Mouse (Mus musculus) CH12.LX (cell line): Measurements from ENCODE around the gene Npr1. TPM values are rescaled to one million over a fixed set of nuclear protein-coding genes. Genes with fewer than 3 reads are reported as not detected.

Experiments used
- DNase-seq: peaks from one replicate; pipeline ENCODE4 v3.0.0-alpha.2; 2013; ENCODE audit errors: extremely low read depth
- H3K27ac ChIP-seq: 2 replicates; pipeline ENCODE4 v1.5.1; 2012; ENCODE audit warnings: low read depth, mild to moderate bottlenecking, control low read depth, moderate library complexity; ENCODE audit not compliant: insufficient read depth
- H3K27me3 ChIP-seq: replicated peaks from 2 replicates; pipeline ENCODE3; 2012; ENCODE audit warnings: inconsistent platforms
- H3K36me3 ChIP-seq, 2 experiments: replicated peaks in 1 of 2; 2 replicates each; pipeline versions ENCODE3 to v1.6.1; 2012; ENCODE audit warnings: inconsistent platforms in 1 of 2, low read length in 1 of 2, mild to moderate bottlenecking in 1 of 2, mixed read lengths in 1 of 2, moderate library complexity in 1 of 2; ENCODE audit not compliant: control insufficient read depth in 1 of 2, insufficient read depth in 1 of 2
- H3K4me1 ChIP-seq, 2 experiments: 2 replicates each; pipeline ENCODE4 v1.6.1; 2012; ENCODE audit warnings: inconsistent platforms in 1 of 2, moderate library complexity in 1 of 2; ENCODE audit not compliant: insufficient read depth in 2 of 2, control insufficient read depth in 1 of 2
- H3K4me2 ChIP-seq: 2 replicates; pipeline ENCODE4 v1.6.1; 2012; ENCODE audit warnings: low read depth, mild to moderate bottlenecking, control low read depth; ENCODE audit not compliant: poor library complexity, insufficient read depth, severe bottlenecking
- H3K4me3 ChIP-seq, 3 experiments: fragments of 150-350 bp in 1 of 3; sonication (generic) in 1 of 3; replicated peaks in 1 of 3; 2 replicates each; pipeline versions ENCODE3 to v1.5.1; 2011 to 2012; ENCODE audit warnings: low read depth in 2 of 3, low read length in 2 of 3, mild to moderate bottlenecking in 2 of 3, moderate library complexity in 2 of 3, control low read depth in 1 of 3, improper control_type of control experiment in 1 of 3, inconsistent platforms in 1 of 3, mixed read lengths in 1 of 3; ENCODE audit not compliant: poor library complexity in 1 of 3
- H3K79me2 ChIP-seq: replicated peaks from 2 replicates; pipeline ENCODE4 v1.6.1; 2012; ENCODE audit warnings: mild to moderate bottlenecking, moderate library complexity; ENCODE audit not compliant: control insufficient read depth, poor library complexity, insufficient read depth, severe bottlenecking; ENCODE audit errors: extremely low read depth
- H3K9ac ChIP-seq: 2 replicates; pipeline ENCODE4 v1.6.1; 2012; ENCODE audit warnings: low read depth, mild to moderate bottlenecking, control low read depth, moderate library complexity; ENCODE audit not compliant: insufficient read depth
- H3K9me3 ChIP-seq: replicated peaks from 2 replicates; pipeline ENCODE3; 2012; ENCODE audit warnings: low read length, inconsistent platforms, mixed read lengths
- BHLHE40 ChIP-seq: IDR thresholded peaks from 2 replicates; pipeline ENCODE4 v1.6.1; 2011; ENCODE audit warnings: mild to moderate bottlenecking, low read depth, low read length, improper control_type of control experiment
- CHD1 ChIP-seq: IDR thresholded peaks from 2 replicates; pipeline ENCODE4 v1.6.1; 2012; ENCODE audit warnings: low read depth, low read length, improper control_type of control experiment, inconsistent platforms
- CHD2 ChIP-seq: IDR thresholded peaks from 2 replicates; pipeline ENCODE4 v1.6.1; 2011; ENCODE audit warnings: low read length, improper control_type of control experiment
- CTCF ChIP-seq, 2 experiments: IDR thresholded peaks in 1 of 2; conservative IDR thresholded peaks in 1 of 2; 2 replicates each; pipeline ENCODE4 v1.5.1; 2011 to 2012; ENCODE audit warnings: low read depth in 2 of 2, low read length in 2 of 2, improper control_type of control experiment in 1 of 2, inconsistent platforms in 1 of 2, mild to moderate bottlenecking in 1 of 2, moderate library complexity in 1 of 2
- ETS1 ChIP-seq: conservative IDR thresholded peaks from 2 replicates; pipeline ENCODE4 v1.6.1; 2012; ENCODE audit warnings: low read depth, mild to moderate bottlenecking, inconsistent platforms, low read length, improper control_type of control experiment, moderate library complexity
- GABPA ChIP-seq: IDR thresholded peaks from 2 replicates; pipeline ENCODE4 v1.6.1; 2012; ENCODE audit warnings: low read depth, low read length, improper control_type of control experiment, inconsistent platforms; ENCODE audit not compliant: insufficient replicate concordance
- MAFK ChIP-seq: IDR thresholded peaks from 2 replicates; pipeline ENCODE4 v1.6.1; 2011; ENCODE audit warnings: low read length, improper control_type of control experiment; ENCODE audit not compliant: insufficient replicate concordance
- MAZ ChIP-seq: IDR thresholded peaks from 2 replicates; pipeline ENCODE4 v1.6.1; 2012; ENCODE audit warnings: low read depth, mild to moderate bottlenecking, inconsistent platforms, low read length, improper control_type of control experiment, moderate library complexity
- MEF2A ChIP-seq: IDR thresholded peaks from 2 replicates; pipeline ENCODE4 v1.6.1; 2014; ENCODE audit warnings: low read depth, mild to moderate bottlenecking, inconsistent platforms, low read length, improper control_type of control experiment, borderline replicate concordance
- MXI1 ChIP-seq: IDR thresholded peaks from 2 replicates; pipeline ENCODE4 v1.6.1; 2011; ENCODE audit warnings: mild to moderate bottlenecking, low read depth, low read length, improper control_type of control experiment
- NELFE ChIP-seq: IDR thresholded peaks from 2 replicates; pipeline ENCODE4 v1.6.1; 2011; ENCODE audit warnings: low read depth, low read length, improper control_type of control experiment
- PAX5 ChIP-seq: IDR thresholded peaks from 2 replicates; pipeline ENCODE4 v1.6.1; 2012; ENCODE audit warnings: low read length, inconsistent platforms, mixed read lengths
- POLR2A ChIP-seq: IDR thresholded peaks from 2 replicates; pipeline ENCODE4 v1.6.1; 2011; ENCODE audit warnings: low read depth, mild to moderate bottlenecking, improper control_type of control experiment, low read length
- POLR2AphosphoS2 ChIP-seq: IDR thresholded peaks from 2 replicates; pipeline ENCODE4 v1.6.1; 2011; ENCODE audit warnings: low read depth, low read length, improper control_type of control experiment
- RAD21 ChIP-seq: IDR thresholded peaks from 2 replicates; pipeline ENCODE4 v1.6.1; 2011; ENCODE audit warnings: low read depth, mild to moderate bottlenecking, low read length, improper control_type of control experiment, moderate library complexity
- SIN3A ChIP-seq: IDR thresholded peaks from 2 replicates; pipeline ENCODE4 v1.6.1; 2012; ENCODE audit warnings: low read length, improper control_type of control experiment, inconsistent platforms
- SMC3 ChIP-seq: IDR thresholded peaks from 2 replicates; pipeline ENCODE4 v1.6.1; 2011; ENCODE audit warnings: low read depth, low read length, improper control_type of control experiment
- TBP ChIP-seq: conservative IDR thresholded peaks from 2 replicates; pipeline ENCODE4 v1.6.1; 2011; ENCODE audit warnings: low read depth, low read length, improper control_type of control experiment
- TCF12 ChIP-seq: IDR thresholded peaks from 2 replicates; pipeline ENCODE4 v1.6.1; 2014; ENCODE audit warnings: low read depth, mild to moderate bottlenecking, inconsistent platforms, low read length, improper control_type of control experiment
- UBTF ChIP-seq: IDR thresholded peaks from 2 replicates; pipeline ENCODE4 v1.6.1; 2012; ENCODE audit warnings: low read depth, mild to moderate bottlenecking, inconsistent platforms, low read length, improper control_type of control experiment, moderate library complexity
- ZC3H11A ChIP-seq: IDR thresholded peaks from 2 replicates; pipeline ENCODE4 v1.6.1; 2012; ENCODE audit warnings: low read depth, mild to moderate bottlenecking, inconsistent platforms, low read length, improper control_type of control experiment
- ZMIZ1 ChIP-seq: IDR thresholded peaks from 2 replicates; pipeline ENCODE4 v1.6.1; 2012; ENCODE audit warnings: low read depth, mild to moderate bottlenecking, inconsistent platforms, low read length, improper control_type of control experiment
- dilution Hi-C: fragments of 300-500 bp; cut with MboI; formaldehyde crosslinking; loops from 2 replicates; pipeline ENCODE4 v1.14.3; 2020; ENCODE audit warnings: low sequenced_read_pairs; ENCODE audit not compliant: extremely low pct_unique_long_range_greater_than_20kb, extremely low pct_ligation_motif_present
- in situ Hi-C: fragments of 300-500 bp; cut with MboI; formaldehyde crosslinking; loops from 3 replicates; pipeline ENCODE4 v1.14.3; 2019; ENCODE audit warnings: low sequenced_read_pairs, low pct_ligation_motif_present, low pct_unique_long_range_greater_than_20kb, mixed read lengths
- polyA plus RNA-seq: library from polyadenylated mRNA; unstranded; fragments of >175 nt; gene quantifications from 2 replicates; pipeline ENCODE4 v1.2.1, GENCODE M21; 2012; ENCODE audit warnings: low read depth; ENCODE audit not compliant: insufficient read length
- total RNA-seq, 2 experiments: library from RNA; depleted of rRNA; stranded (reverse); fragments of 300-350 nt in 1 of 2; fragments of >200 nt in 1 of 2; gene quantifications; 2 replicates each; pipeline ENCODE4 v1.2.3; 2012 to 2014

The Npr1 gene
- total and polyA plus RNA-seq, 3 experiments, result 0.13 TPM; not detected in 2

- no peak for DNase-seq
- dilution Hi-C loops (no loop called here), in situ Hi-C loops (no loop called here)
- Histone ChIP-seq H3K36me3 (no peaks in the 10 kb centered on the region), H3K27me3 (no peaks in the 10 kb centered on the region), H3K9me3 (no peaks in the 10 kb centered on the region), H3K9ac (no peak overlapping the region), H3K4me1 (peaks cover 5 to 10% of the 10 kb centered on the region in 2 experiments; a peak in 3 of 4 replicates), H3K4me3 (no peak overlapping the region), H3K79me2 (no peaks in the 10 kb centered on the region), H3K4me2 (no peak overlapping the region), H3K27ac (no peak overlapping the region)
- TF ChIP-seq BHLHE40 (no peak), RAD21 (no peak), MAZ (no peak), PAX5 (no peak), POLR2AphosphoS2 (no peak), ZC3H11A (no peak), GABPA (no peak), MEF2A (no peak), MXI1 (no peak), UBTF (no peak), CHD1 (no peak), TBP (no peak), NELFE (no peak), POLR2A (no peak)
Measured at GRCm38 (mm10) chr3:90446389-90447122, 19.1 kb downstream of the Npr1 start.

GRCm38 (mm10) chr3:90445417-90446200, 20.1 kb downstream of the Npr1 start:
- DNase-seq, result no peak
- Histone ChIP-seq H3K27ac (no peak overlapping the region), H3K4me1 (peaks cover 3 to 4% of the 10 kb centered on the region in 2 experiments; a peak in 2 of 4 replicates), H3K4me3 (no peak overlapping the region), H3K36me3 (no peaks in the 10 kb centered on the region), H3K9me3 (no peaks in the 10 kb centered on the region), H3K27me3 (no peaks in the 10 kb centered on the region), H3K79me2 (no peaks in the 10 kb centered on the region), H3K4me2 (no peak overlapping the region), H3K9ac (no peak overlapping the region)
- in situ Hi-C loops, result no loop called here
- dilution Hi-C loops, result no loop called here
- TF ChIP-seq MEF2A (no peak), ZMIZ1 (no peak), PAX5 (no peak), TCF12 (no peak), ETS1 (no peak), SIN3A (no peak), SMC3 (no peak), MAFK (no peak), NELFE (no peak), CTCF (conservative IDR thresholded peaks at IDR 0.05 in 1 of 2, IDR thresholded peaks at IDR 0.05 in 1 of 2; ENCODE audit: low read depth in 2 of 2, low read length in 2 of 2) (no peak), GABPA (no peak), CHD2 (no peak)
